Mouse (Mus musculus) left cerebral cortex, adult 11 months (tissue): ENCODE results near the gene Trim38.
"Not testable (repeated sequence)": the region's sequence is repeated elsewhere in the genome, so short reads cannot be mapped to it uniquely, and the experiment has no call there.

ENCODE experiments used
- DNase-seq: peaks from one replicate; pipeline ENCODE4 v3.0.0; 2022; ENCODE audit warnings: low spot score

Gene Trim38

GRCm38 (mm10) chr13:23769613-23770012 lies at the start of gene Trim38:
TSS of gene Trim38 (plus strand) at chr13:23769913.
- DNase-seq: not testable (repeated sequence)

GRCm38 (mm10) chr13:23724239-23724638 lies 45.5 kb upstream of the Trim38 start:
- DNase-seq: no peak

- DNase-seq: no peak
Measured at GRCm38 (mm10) chr13:23725213-23725612, 44.5 kb upstream of the Trim38 start.

GRCm38 (mm10) chr13:23728472-23729191 lies 41.1 kb upstream of the Trim38 start:
- DNase-seq: no peak

- DNase-seq: no peak
Measured at GRCm38 (mm10) chr13:23729192-23729525, 40.6 kb upstream of the Trim38 start.

GRCm38 (mm10) chr13:23729706-23730105 lies 40.0 kb upstream of the Trim38 start:
- DNase-seq: no peak

GRCm38 (mm10) chr13:23730479-23730878 lies 39.2 kb upstream of the Trim38 start:
- DNase-seq: no peak

- DNase-seq: no peak
Measured at GRCm38 (mm10) chr13:23732156-23732804, 37.4 kb upstream of the Trim38 start.

GRCm38 (mm10) chr13:23737091-23737490 lies 32.6 kb upstream of the Trim38 start:
- DNase-seq: no peak

GRCm38 (mm10) chr13:23738041-23738440 lies 31.7 kb upstream of the Trim38 start:
- DNase-seq: no peak

GRCm38 (mm10) chr13:23738677-23739068 lies 31.0 kb upstream of the Trim38 start, which contains the start of gene Hist1h1c:
TSS of gene Hist1h1c (plus strand) at chr13:23738808.
- peak; percentile 84 for DNase-seq

GRCm38 (mm10) chr13:23739069-23739921 lies 30.4 kb upstream of the Trim38 start:
- DNase-seq: peak; percentile 94

- DNase-seq: no peak
Measured at GRCm38 (mm10) chr13:23739922-23740252, 29.8 kb upstream of the Trim38 start.

GRCm38 (mm10) chr13:23740256-23740840 lies 29.4 kb upstream of the Trim38 start:
- DNase-seq: no peak

GRCm38 (mm10) chr13:23740910-23741309 lies 28.8 kb upstream of the Trim38 start:
- no peak for DNase-seq

- no peak for DNase-seq
Measured at GRCm38 (mm10) chr13:23742007-23742406, 27.7 kb upstream of the Trim38 start.

- DNase-seq: no peak
Measured at GRCm38 (mm10) chr13:23743215-23743614, 26.5 kb upstream of the Trim38 start.

GRCm38 (mm10) chr13:23743963-23744362 lies 25.8 kb upstream of the Trim38 start:
- DNase-seq: no peak

- no peak for DNase-seq
Measured at GRCm38 (mm10) chr13:23744421-23745380, 25.0 kb upstream of the Trim38 start.

GRCm38 (mm10) chr13:23745381-23746161 lies 24.1 kb upstream of the Trim38 start, which contains the start of gene Hist1h3c:
TSS of gene Hist1h3c (minus strand) at chr13:23745602.
- DNase-seq: no peak
